Mouse (Mus musculus) CD4-positive, CD25-positive, alpha-beta regulatory T cell, adult 4 months (primary cell): ENCODE results near the gene Ip6k3. TPM values are rescaled to one million over a fixed set of nuclear protein-coding genes. Genes with fewer than 3 reads are reported as not detected.

ENCODE experiments used
- ATAC-seq: one replicate; pipeline ENCODE4 v1.8.0; 2017
- polyA plus RNA-seq, 2 experiments: library from polyadenylated mRNA; unstranded; fragments of 100-300 nt; shearing (Covaris generic); gene quantifications; one replicate each; pipeline ENCODE4 v1.2.1; 2017

Ip6k3 gene
- polyA plus RNA-seq, 2 experiments from 2014 or later, result not detected

GRCm38 (mm10) chr17:27181666-27182065, 14.1 kb upstream of the Ip6k3 start:
- no peak for ATAC-seq

GRCm38 (mm10) chr17:27179681-27180280, 12.2 kb upstream of the Ip6k3 start:
- ATAC-seq, result peak; percentile 32

GRCm38 (mm10) chr17:27178427-27179177, 11.0 kb upstream of the Ip6k3 start:
- ATAC-seq, result no peak

GRCm38 (mm10) chr17:27178019-27178418, 10.4 kb upstream of the Ip6k3 start:
- ATAC-seq, result no peak

GRCm38 (mm10) chr17:27176754-27177153, 9.2 kb upstream of the Ip6k3 start:
- ATAC-seq, result no peak

GRCm38 (mm10) chr17:27176287-27176686, 8.7 kb upstream of the Ip6k3 start:
- ATAC-seq, result no peak

- no peak for ATAC-seq
Measured at GRCm38 (mm10) chr17:27175196-27175874, 7.7 kb upstream of the Ip6k3 start.

GRCm38 (mm10) chr17:27173715-27174114, 6.1 kb upstream of the Ip6k3 start:
- ATAC-seq, result no peak

GRCm38 (mm10) chr17:27172459-27172858, 4.9 kb upstream of the Ip6k3 start:
- no peak for ATAC-seq

- no peak for ATAC-seq
Measured at GRCm38 (mm10) chr17:27171121-27171520, 3.5 kb upstream of the Ip6k3 start.

GRCm38 (mm10) chr17:27169952-27170695, 2.5 kb upstream of the Ip6k3 start:
- ATAC-seq, result no peak

- ATAC-seq, result no peak
Measured at GRCm38 (mm10) chr17:27168569-27168968, 974 bp upstream of the Ip6k3 start.

GRCm38 (mm10) chr17:27166901-27167300, 694 bp downstream of the Ip6k3 start:
- ATAC-seq, result no peak

GRCm38 (mm10) chr17:27165054-27165773, 2.4 kb downstream of the Ip6k3 start:
- ATAC-seq, result no peak

- no peak for ATAC-seq
Measured at GRCm38 (mm10) chr17:27160905-27161304, 6.7 kb downstream of the Ip6k3 start.

GRCm38 (mm10) chr17:27159169-27159568, 8.4 kb downstream of the Ip6k3 start:
- no peak for ATAC-seq

GRCm38 (mm10) chr17:27158439-27158838, 9.2 kb downstream of the Ip6k3 start:
- no peak for ATAC-seq

- ATAC-seq, result no peak
Measured at GRCm38 (mm10) chr17:27155752-27156151, 11.8 kb downstream of the Ip6k3 start.

- no peak for ATAC-seq
Measured at GRCm38 (mm10) chr17:27154881-27155280, 12.7 kb downstream of the Ip6k3 start.

- no peak for ATAC-seq
Measured at GRCm38 (mm10) chr17:27154256-27154655, 13.3 kb downstream of the Ip6k3 start.

- ATAC-seq, result no peak
Measured at GRCm38 (mm10) chr17:27153773-27154193, 13.8 kb downstream of the Ip6k3 start.
